Mouse (Mus musculus): Measurements from ENCODE around the gene Il10rb.

DNA sequence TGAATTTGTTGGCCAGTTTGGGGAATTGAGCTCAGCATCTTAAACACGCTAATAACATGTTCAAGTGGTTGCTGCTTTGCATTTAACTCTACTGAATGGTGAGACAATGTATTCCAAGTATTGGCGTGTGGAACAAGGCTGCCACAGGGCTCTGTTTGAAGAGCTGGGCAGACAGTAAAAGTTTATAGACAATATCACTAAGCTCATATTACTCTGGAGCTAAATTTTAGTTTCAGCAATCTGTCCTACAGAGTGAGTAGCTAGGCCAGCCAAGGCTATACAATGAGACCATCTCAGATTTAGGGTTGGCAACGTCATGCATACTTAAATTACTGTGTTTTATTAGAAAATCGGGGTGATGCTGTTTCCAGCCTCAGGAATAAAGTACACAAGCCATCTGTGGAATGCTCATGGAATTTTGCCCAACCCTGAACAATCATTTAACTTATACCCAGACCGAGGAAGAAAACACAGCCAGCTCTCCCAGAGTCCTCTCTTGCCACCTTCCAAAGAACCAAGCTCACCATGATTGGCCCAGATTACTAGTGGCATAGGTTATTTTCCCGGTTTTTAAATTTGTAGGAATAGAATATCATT lies 4.3 kb upstream of the Il10rb start:
- TF ChIP-seq CTCF (conservative IDR thresholded peaks at IDR 0.05; ENCODE audit: low read length) (no peak), NANOG (IDR thresholded peaks at IDR 0.05; ENCODE audit: borderline replicate concordance, low read length) (no peak), POU5F1 (IDR thresholded peaks at IDR 0.05; ENCODE audit: borderline replicate concordance, low read length) (no peak)

Data from E14TG2a.4 (cell line).